ENCODE assay signal across 10 mouse cellular contexts in the genomic region with DNA sequence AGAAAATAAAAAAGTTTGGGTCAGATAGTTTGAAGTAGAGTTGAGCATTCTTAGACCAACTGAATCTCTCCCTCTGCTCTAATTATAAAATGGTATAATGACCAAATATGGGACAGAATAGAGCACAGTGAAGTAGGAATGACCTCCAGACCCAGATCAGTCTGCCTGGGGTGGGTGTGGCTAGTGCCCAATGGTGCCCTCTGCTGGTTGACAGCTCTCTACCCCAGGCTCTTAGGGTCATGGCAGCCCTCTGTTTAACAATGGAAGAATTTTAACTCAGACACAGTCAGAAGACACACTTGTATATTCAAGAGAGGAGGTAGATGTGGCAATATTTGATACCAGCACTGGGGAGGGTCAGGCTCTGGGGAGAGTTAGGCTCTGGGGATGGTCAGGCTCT. TPM values are rescaled to one million over a fixed set of nuclear protein-coding genes. Genes with fewer than 3 reads are reported as not detected.
DNase-seq lines count a peak whose midpoint lies in the region; ATAC-seq and TF ChIP-seq lines count a peak whose summit lies in the region.
"Had no signal": no experiment of that assay in that cellular context is flagged by ENCODE, and none has a peak within 500 bp of the region (broad histone marks: within the 10 kb centered on the region; RNA-seq: fewer than 3 reads in every experiment).

No protein-coding gene starts in this region.

- H3K36me3 ChIP-seq in liver, embryonic 16.5 days (ENCODE audit: control insufficient read depth, insufficient read depth): no peaks in the 10 kb centered on the region; the same call in none of the 2 replicates
- H3K36me3 ChIP-seq in midbrain, embryonic 10.5 days: peaks cover 90% of the 10 kb centered on the region

- H3K27ac ChIP-seq in cerebellum, adult 2 months (ENCODE audit: insufficient read depth, low read length): no peak overlapping the region
- no peak overlapping the region for H3K27ac ChIP-seq in liver, embryonic 16.5 days (ENCODE audit: low read length)
- no peak overlapping the region for H3K27ac ChIP-seq in midbrain, embryonic 10.5 days (replicated peaks)
- H3K27ac ChIP-seq: embryonic facial prominence, embryonic 13.5 days; neural tube, embryonic 12.5 days had no signal

- no peak overlapping the region for H3K4me2 ChIP-seq in liver, embryonic 16.5 days (ENCODE audit: low read depth, low read length)
- H3K4me2 ChIP-seq: embryonic facial prominence, embryonic 13.5 days; neural tube, embryonic 12.5 days had no signal

- ATAC-seq in liver, embryonic 16.5 days (ENCODE audit: low read depth): 0 out of 2 replicates have a peak, but pooled peaks have one; percentile 41

- H3K9ac ChIP-seq in liver, embryonic 16.5 days (ENCODE audit: low read depth, low read length): no peak overlapping the region
- H3K9ac ChIP-seq: embryonic facial prominence, embryonic 13.5 days; neural tube, embryonic 12.5 days had no signal

- TF ChIP-seq POLR2A in cerebellum, adult 2 months (IDR thresholded peaks at IDR 0.05; ENCODE audit: borderline replicate concordance, insufficient read depth, low read length): no peak

- H3K4me3 ChIP-seq in cerebellum, adult 2 months (replicated peaks; ENCODE audit: insufficient read depth, low read depth, low read length): no peak overlapping the region
- no peak overlapping the region for H3K4me3 ChIP-seq in liver, embryonic 16.5 days (ENCODE audit: low read depth, low read length)
- no peak overlapping the region for H3K4me3 ChIP-seq in midbrain, embryonic 10.5 days
- H3K4me3 ChIP-seq: embryonic facial prominence, embryonic 13.5 days; neural tube, embryonic 12.5 days had no signal

- no peak for DNase-seq in cerebellum, adult 2 months
- no peak for DNase-seq in cerebellum, adult 9-11 months
- peak; percentile 52 for DNase-seq in 3T3-L1 (ENCODE audit: low read depth, low spot score)
- peak; percentile 66 for DNase-seq in adrenal gland, postnatal 14 days
- DNase-seq in Muller cell, postnatal 12 days (ENCODE audit: inconsistent ontology term): no peak
- DNase-seq in left cerebral cortex, adult 8-10 months (ENCODE audit: low spot score in 2 of 2): no peak
- DNase-seq in midbrain, embryonic 10.5 days (ENCODE audit: low spot score): no peak

- H3K4me1 ChIP-seq in cerebellum, adult 2 months (ENCODE audit: control insufficient read depth, insufficient read depth, low read length): no peaks in the 10 kb centered on the region
- no peaks in the 10 kb centered on the region for H3K4me1 ChIP-seq in liver, embryonic 16.5 days (ENCODE audit: control insufficient read depth, low read depth, low read length)
- H3K4me1 ChIP-seq in midbrain, embryonic 10.5 days: no peaks in the 10 kb centered on the region
- H3K4me1 ChIP-seq: embryonic facial prominence, embryonic 13.5 days; neural tube, embryonic 12.5 days had no signal

- no peaks in the 10 kb centered on the region for H3K9me3 ChIP-seq in liver, embryonic 16.5 days (replicated peaks; ENCODE audit: control insufficient read depth, low read length)
- no peaks in the 10 kb centered on the region for H3K9me3 ChIP-seq in midbrain, embryonic 10.5 days (replicated peaks)
- H3K9me3 ChIP-seq: embryonic facial prominence, embryonic 13.5 days; neural tube, embryonic 12.5 days had no signal

- peak; percentile 13; the same call in 1 of the 2 replicates for TF ChIP-seq CTCF in cerebellum, adult 2 months (IDR thresholded peaks at IDR 0.05; ENCODE audit: borderline replicate concordance, insufficient read depth, low read depth, low read length)

- H3K27me3 ChIP-seq in cerebellum, adult 2 months (ENCODE audit: control insufficient read depth, insufficient read depth, low read length): no peaks in the 10 kb centered on the region
- H3K27me3 ChIP-seq in liver, embryonic 16.5 days (ENCODE audit: control insufficient read depth, insufficient read depth, low read depth, low read length): no peaks in the 10 kb centered on the region
- H3K27me3 ChIP-seq in midbrain, embryonic 10.5 days (ENCODE audit: low read depth, poor library complexity, severe bottlenecking): no peaks in the 10 kb centered on the region
- H3K27me3 ChIP-seq: embryonic facial prominence, embryonic 13.5 days; neural tube, embryonic 12.5 days had no signal

RNA-seq across cellular contexts. Expression of a gene that starts 16.1 kb away (rescaled TPM):
- polyA plus RNA-seq in cerebellum, adult 2 months (2012; rRNA removed): 9.8 and 10.7 TPM in 2 replicates
- 15.3 and 16.9 TPM in 2 replicates for total RNA-seq in adrenal gland, postnatal 14 days (2021)
- 3.2 and 3.5 TPM in 2 replicates for polyA plus RNA-seq in liver, embryonic 16.5 days (2015; fragmentation: Nextera tagmentation; extraction: Ambion mirVana)
- 10 to 100 TPM; 16.3 to 16.7 (median 16.5) TPM for total RNA-seq in left cerebral cortex, adult 8-10 months (2022)
- polyA plus RNA-seq in midbrain, embryonic 10.5 days (2016; fragmentation: Nextera tagmentation; extraction: Ambion mirVana): 10.7 and 11.8 TPM in 2 replicates

RNA-seq across cellular contexts. Expression of a gene that starts 45.4 kb away (rescaled TPM):
- polyA plus RNA-seq in cerebellum, adult 2 months (2012; rRNA removed): 146 and 152 TPM in 2 replicates
- 400 and 401 TPM in 2 replicates for total RNA-seq in adrenal gland, postnatal 14 days (2021)
- polyA plus RNA-seq in liver, embryonic 16.5 days (2015; fragmentation: Nextera tagmentation; extraction: Ambion mirVana): 426 and 495 TPM in 2 replicates
- total RNA-seq in left cerebral cortex, adult 8-10 months (2022): 100 to 1,000 TPM; 110 to 317 (median 183) TPM
- polyA plus RNA-seq in midbrain, embryonic 10.5 days (2016; fragmentation: Nextera tagmentation; extraction: Ambion mirVana): 101 and 106 TPM in 2 replicates

RNA-seq across cellular contexts. Expression of a gene that starts 58.4 kb away (rescaled TPM):
- polyA plus RNA-seq in cerebellum, adult 2 months (2012; rRNA removed): not detected in 2 replicates
- not detected in 2 replicates for total RNA-seq in adrenal gland, postnatal 14 days (2021)
- polyA plus RNA-seq in liver, embryonic 16.5 days (2015; fragmentation: Nextera tagmentation; extraction: Ambion mirVana): 0.05 and 0.07 TPM in 2 replicates
- not detected for total RNA-seq in left cerebral cortex, adult 8-10 months (2022)
- polyA plus RNA-seq in midbrain, embryonic 10.5 days (2016; fragmentation: Nextera tagmentation; extraction: Ambion mirVana): not detected in 2 replicates
- polyA plus RNA-seq: embryonic facial prominence, embryonic 13.5 days; neural tube, embryonic 12.5 days had no signal

Comparison
In these comparisons a context has a peak if more than half of its experiments do, and no peak if none do; other contexts are left out.
1. DNase-seq: peak in 3T3-L1 (single experiment) and adrenal gland, postnatal 14 days (single experiment); none in cerebellum, adult 2 months (0 of 2), cerebellum, adult 9-11 months (single experiment), Muller cell, postnatal 12 days (single experiment), left cerebral cortex, adult 8-10 months (0 of 2) and midbrain, embryonic 10.5 days (single experiment).